Mouse (Mus musculus): ENCODE measurements around the gene Ccdc42. TPM values are rescaled to one million over a fixed set of nuclear protein-coding genes. Genes with fewer than 3 reads are reported as not detected.
A peak's percentile ranks its signal among the peaks of the same experiment; 100 is the strongest.

Gene Ccdc42
- polyA plus RNA-seq, 1 experiment: not detected

DNA sequence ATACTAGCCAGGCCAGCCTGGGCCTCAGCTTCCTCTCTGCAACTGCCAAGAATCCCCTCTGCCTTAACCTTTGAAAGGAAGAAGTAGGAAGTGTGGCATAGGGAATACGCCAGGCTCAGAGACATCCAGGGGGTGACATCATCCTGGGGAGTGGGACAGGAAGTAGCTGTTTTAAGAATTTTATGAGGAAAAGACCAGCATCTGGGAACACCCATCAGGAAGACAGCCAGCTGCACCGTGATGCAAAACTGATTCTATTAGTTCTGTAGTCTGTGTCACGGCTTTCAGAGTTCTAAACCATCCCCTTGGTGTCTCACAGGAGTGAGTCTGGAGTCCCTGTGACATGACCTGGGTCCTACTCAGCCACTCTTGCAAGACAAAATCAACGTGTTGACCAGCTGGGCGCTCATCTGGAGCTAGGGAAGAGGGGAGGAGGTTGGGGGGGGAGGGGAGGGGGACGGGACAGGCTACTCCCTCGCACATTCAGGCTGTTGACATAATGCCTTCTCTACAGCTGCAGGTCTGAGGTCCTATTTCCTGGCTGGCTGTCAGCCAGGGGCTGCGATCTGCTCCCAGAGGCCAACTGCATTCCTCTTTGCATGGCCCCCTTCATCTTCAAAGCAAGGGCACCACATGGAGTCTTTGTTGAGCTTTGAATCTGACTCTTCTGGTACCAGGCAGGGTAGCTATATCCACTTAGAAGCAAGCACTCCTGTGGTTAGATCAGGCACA lies 15.5 kb downstream of the Ccdc42 start:
- Histone ChIP-seq H3K4me1 (ENCODE audit: control insufficient read depth, insufficient read depth, low read length) (peaks cover 18% of the 10 kb centered on the region), H3K27ac (ENCODE audit: insufficient read depth, low read length) (no peak overlapping the region), H3K4me3 (ENCODE audit: insufficient read depth, low read length) (no peak overlapping the region)
- TF ChIP-seq POLR2A (IDR thresholded peaks at IDR 0.05; ENCODE audit: low read depth, low read length) (no peak), CTCF (IDR thresholded peaks at IDR 0.05; ENCODE audit: borderline replicate concordance, insufficient read depth, low read length) (no peak)

DNA sequence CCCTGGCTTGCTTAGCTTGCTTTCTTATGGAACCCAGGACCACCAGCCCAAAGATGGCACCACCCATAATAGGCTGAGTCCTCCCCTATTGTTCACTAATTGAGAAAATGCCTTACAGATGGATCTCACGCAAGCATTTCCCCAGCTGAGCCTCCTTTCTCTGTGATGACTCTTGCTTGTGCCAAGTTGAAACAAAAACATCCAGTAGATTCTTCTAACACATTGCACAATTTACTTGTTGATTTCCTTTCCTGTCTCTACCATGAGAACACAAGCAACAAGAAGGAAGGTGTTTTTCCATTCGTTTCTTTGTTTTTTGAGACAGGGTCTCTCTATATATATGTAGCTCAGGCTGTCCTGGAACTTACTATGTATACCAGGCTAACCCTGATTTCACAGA lies 20.2 kb downstream of the Ccdc42 start:
- no peak for TF ChIP-seq CTCF (IDR thresholded peaks at IDR 0.05; ENCODE audit: borderline replicate concordance, insufficient read depth, low read length)
- TF ChIP-seq POLR2A (IDR thresholded peaks at IDR 0.05; ENCODE audit: low read depth, low read length): no peak
- H3K4me3 ChIP-seq (ENCODE audit: insufficient read depth, low read length): no peak overlapping the region
- no peak overlapping the region for H3K27ac ChIP-seq (ENCODE audit: insufficient read depth, low read length)
- H3K4me1 ChIP-seq (ENCODE audit: control insufficient read depth, insufficient read depth, low read length): 0 out of 2 replicates have a peak, but pooled peaks cover 2% of the 10 kb centered on the region

GRCm38 (mm10) chr11:68609910-68610566 lies 23.2 kb downstream of the Ccdc42 start:
- peaks cover 2% of the 10 kb centered on the region; the same call in 1 of the 2 replicates for H3K4me1 ChIP-seq (ENCODE audit: control insufficient read depth, insufficient read depth, low read length)
- TF ChIP-seq POLR2A (IDR thresholded peaks at IDR 0.05; ENCODE audit: low read depth, low read length) (no peak), CTCF (IDR thresholded peaks at IDR 0.05; ENCODE audit: borderline replicate concordance, insufficient read depth, low read length) (no peak)
- H3K4me3 ChIP-seq (ENCODE audit: insufficient read depth, low read length): no peak overlapping the region
- H3K27ac ChIP-seq (ENCODE audit: insufficient read depth, low read length): no peak overlapping the region

DNA sequence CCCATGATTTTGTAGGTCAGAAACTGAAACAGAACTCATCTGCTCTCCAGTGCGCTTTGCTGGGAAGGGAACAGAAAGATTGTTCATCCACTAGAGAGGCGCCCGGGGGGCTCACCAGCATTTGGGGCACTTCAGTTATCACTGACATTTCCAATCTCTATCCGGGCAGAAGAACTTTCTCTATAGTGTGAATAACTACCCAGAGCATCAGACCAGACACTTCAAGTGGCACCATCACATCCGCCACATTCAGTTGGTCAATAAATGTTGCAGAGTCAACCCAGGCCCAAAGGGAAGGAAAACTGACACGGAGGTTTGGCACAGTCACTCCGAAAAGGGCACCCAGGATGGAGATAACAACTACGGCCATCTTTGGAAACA lies 23.7 kb downstream of the Ccdc42 start:
- Histone ChIP-seq H3K27ac (ENCODE audit: insufficient read depth, low read length) (no peak overlapping the region), H3K4me1 (ENCODE audit: control insufficient read depth, insufficient read depth, low read length) (peaks cover 2% of the 10 kb centered on the region; the same call in 1 of the 2 replicates), H3K4me3 (ENCODE audit: insufficient read depth, low read length) (no peak overlapping the region)
- TF ChIP-seq POLR2A (IDR thresholded peaks at IDR 0.05; ENCODE audit: low read depth, low read length) (no peak), CTCF (IDR thresholded peaks at IDR 0.05; ENCODE audit: borderline replicate concordance, insufficient read depth, low read length) (no peak)

DNA sequence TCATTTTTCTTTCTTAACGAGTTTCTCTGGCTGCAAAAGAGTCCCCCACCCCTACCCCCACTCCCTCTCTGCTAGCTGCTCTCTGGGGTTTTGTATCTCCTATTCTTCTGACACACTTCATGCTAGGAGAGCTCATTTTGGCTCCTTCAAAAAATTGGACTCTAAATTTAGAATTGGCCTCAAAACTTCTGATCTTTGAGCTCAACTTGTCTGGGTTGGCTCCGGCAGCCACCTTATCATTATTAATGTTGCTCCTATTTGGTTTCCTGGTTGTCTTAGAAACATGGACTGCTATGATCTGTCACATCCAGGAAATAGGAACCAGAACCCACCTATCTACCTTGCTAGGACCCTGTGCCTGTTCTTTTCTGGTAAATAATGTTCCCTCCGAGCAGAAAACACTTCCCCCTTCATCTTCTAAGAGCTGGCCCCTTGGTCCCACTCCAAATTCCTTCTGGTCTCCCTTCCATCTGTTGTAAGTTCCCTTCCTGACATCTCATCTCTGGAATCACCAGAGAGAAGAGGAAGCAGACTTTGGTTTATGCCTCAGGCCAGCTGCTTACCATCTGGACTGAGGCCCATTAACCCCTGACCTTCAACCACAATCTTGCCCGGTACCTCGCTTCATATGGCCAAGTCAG lies 26.4 kb downstream of the Ccdc42 start:
- Histone ChIP-seq H3K27ac (ENCODE audit: insufficient read depth, low read length) (peak overlapping the region; percentile 24; the same call in 1 of the 2 replicates), H3K4me1 (ENCODE audit: control insufficient read depth, insufficient read depth, low read length) (peaks cover 6% of the 10 kb centered on the region; the same call in 1 of the 2 replicates), H3K4me3 (ENCODE audit: insufficient read depth, low read length) (no peak overlapping the region)

DNA sequence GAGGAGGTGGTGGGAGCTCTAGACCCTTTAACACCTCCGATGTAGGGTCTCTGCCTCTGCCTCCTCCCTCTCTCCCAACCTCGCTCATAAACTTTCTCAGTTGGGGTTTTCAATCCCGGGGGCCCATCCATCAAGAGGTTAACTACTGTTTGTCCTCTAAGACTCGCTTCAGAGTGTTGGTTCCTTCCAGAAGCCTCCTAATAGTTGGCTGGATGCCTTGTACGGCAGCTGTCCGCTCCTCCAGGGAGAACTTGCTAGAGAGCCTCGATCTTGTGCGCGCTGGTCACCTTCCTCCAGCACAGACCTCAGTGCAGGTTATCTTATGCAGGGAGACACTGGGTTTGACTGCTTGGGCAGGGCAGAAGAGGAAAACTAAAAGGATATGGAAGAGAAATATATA lies 35.9 kb downstream of the Ccdc42 start:
- peak; percentile 29; the same call in 1 of the 2 replicates for TF ChIP-seq POLR2A (IDR thresholded peaks at IDR 0.05; ENCODE audit: low read depth, low read length)
- no peak for TF ChIP-seq CTCF (IDR thresholded peaks at IDR 0.05; ENCODE audit: borderline replicate concordance, insufficient read depth, low read length)
- H3K4me3 ChIP-seq (ENCODE audit: insufficient read depth, low read length): no peak overlapping the region
- peaks cover 7% of the 10 kb centered on the region; the same call in 1 of the 2 replicates for H3K4me1 ChIP-seq (ENCODE audit: control insufficient read depth, insufficient read depth, low read length)
- H3K27ac ChIP-seq (ENCODE audit: insufficient read depth, low read length): peak overlapping the region; percentile 91

More for the DNA sequence above, 26.4 kb downstream of the Ccdc42 start:
- TF ChIP-seq CTCF (IDR thresholded peaks at IDR 0.05; ENCODE audit: borderline replicate concordance, insufficient read depth, low read length) (no peak), POLR2A (IDR thresholded peaks at IDR 0.05; ENCODE audit: low read depth, low read length) (no peak)

GRCm38 (mm10) chr11:68623225-68623870 lies 36.5 kb downstream of the Ccdc42 start:
- no peak overlapping the region for H3K4me3 ChIP-seq (ENCODE audit: insufficient read depth, low read length)
- no peak for TF ChIP-seq CTCF (IDR thresholded peaks at IDR 0.05; ENCODE audit: borderline replicate concordance, insufficient read depth, low read length)
- no peak; the same call in 1 of the 2 replicates for TF ChIP-seq POLR2A (IDR thresholded peaks at IDR 0.05; ENCODE audit: low read depth, low read length)
- peaks cover 7% of the 10 kb centered on the region; the same call in 1 of the 2 replicates for H3K4me1 ChIP-seq (ENCODE audit: control insufficient read depth, insufficient read depth, low read length)
- peak overlapping the region; percentile 91 for H3K27ac ChIP-seq (ENCODE audit: insufficient read depth, low read length)

GRCm38 (mm10) chr11:68623871-68624258 lies 37.0 kb downstream of the Ccdc42 start:
- H3K4me3 ChIP-seq (ENCODE audit: insufficient read depth, low read length): no peak overlapping the region

DNA sequence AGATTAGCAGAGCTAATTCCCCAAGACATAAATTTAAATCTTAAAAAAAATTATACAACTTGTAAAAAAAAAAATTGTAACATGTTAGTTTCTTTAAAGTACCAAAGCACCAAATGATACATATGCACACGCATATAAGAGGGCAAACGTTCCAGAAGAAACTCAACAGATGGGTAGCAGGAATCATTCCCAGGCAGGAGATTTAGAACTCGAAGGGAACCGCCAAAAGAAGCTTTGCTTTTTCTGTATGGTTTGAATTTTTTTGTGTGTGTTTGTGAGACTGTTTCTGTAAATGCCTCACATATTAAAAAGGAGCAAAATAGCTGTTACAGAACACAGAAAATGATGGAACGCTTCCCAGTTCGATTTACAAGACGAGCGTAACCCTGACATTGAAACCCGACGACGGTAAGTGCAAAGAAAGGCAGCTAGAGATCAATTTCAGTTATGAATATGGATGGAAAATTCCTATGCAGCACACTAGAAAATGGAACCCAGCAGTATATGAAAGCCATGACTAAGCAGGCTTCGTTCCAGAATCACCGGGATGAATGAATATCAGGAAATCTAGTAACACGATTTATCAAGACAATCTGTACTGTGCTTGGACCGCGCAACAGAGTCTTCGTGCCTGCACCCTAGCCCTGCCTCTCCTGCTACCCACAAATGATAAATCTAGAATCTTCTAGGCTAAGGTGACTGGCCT lies 44.9 kb downstream of the Ccdc42 start:
- H3K4me3 ChIP-seq (ENCODE audit: insufficient read depth, low read length): no peak overlapping the region
- H3K27ac ChIP-seq (ENCODE audit: insufficient read depth, low read length): peak overlapping the region; percentile 83
- H3K4me1 ChIP-seq (ENCODE audit: control insufficient read depth, insufficient read depth, low read length): peaks cover 7% of the 10 kb centered on the region
- TF ChIP-seq CTCF (IDR thresholded peaks at IDR 0.05; ENCODE audit: borderline replicate concordance, insufficient read depth, low read length) (no peak), POLR2A (IDR thresholded peaks at IDR 0.05; ENCODE audit: low read depth, low read length) (no peak)

More at GRCm38 (mm10) chr11:68623871-68624258, 37.0 kb downstream of the Ccdc42 start:
- TF ChIP-seq POLR2A (IDR thresholded peaks at IDR 0.05; ENCODE audit: low read depth, low read length) (0 out of 2 replicates have a peak, but pooled peaks have one; percentile 37), CTCF (IDR thresholded peaks at IDR 0.05; ENCODE audit: borderline replicate concordance, insufficient read depth, low read length) (no peak)
- peak overlapping the region; percentile 84 for H3K27ac ChIP-seq (ENCODE audit: insufficient read depth, low read length)
- H3K4me1 ChIP-seq (ENCODE audit: control insufficient read depth, insufficient read depth, low read length): peaks cover 7% of the 10 kb centered on the region; the same call in 1 of the 2 replicates

Measured in embryonic fibroblast, embryonic 13.5 days (primary cell).